Mouse (Mus musculus) MEL (cell line): ENCODE measurements at regions not wholly inside any gene's neighbourhood (a gene's known extent, or its start where the extent isn't known, plus 50 kb on each side); places are given as distances from the start of the nearest gene placed in this dataset.

Experiments used
- CTCF ChIP-seq, 3 experiments: IDR thresholded peaks in 2 of 3; conservative IDR thresholded peaks in 1 of 3; 2 replicates each; pipeline ENCODE4 v1.5.1; 2011 to 2012; ENCODE audit warnings: low read length in 3 of 3, low read depth in 2 of 3, mild to moderate bottlenecking in 2 of 3, improper control_type of control experiment in 1 of 3, inconsistent platforms in 1 of 3, mixed read lengths in 1 of 3, moderate library complexity in 1 of 3; ENCODE audit not compliant: control insufficient read depth in 1 of 3, insufficient read depth in 1 of 3, poor library complexity in 1 of 3, severe bottlenecking in 1 of 3
- ETS1 ChIP-seq: IDR thresholded peaks from 2 replicates; pipeline ENCODE4 v1.6.1; 2012; ENCODE audit warnings: low read depth, mild to moderate bottlenecking, inconsistent platforms, low read length, improper control_type of control experiment, moderate library complexity
- MAZ ChIP-seq: IDR thresholded peaks from 2 replicates; pipeline ENCODE4 v1.6.1; 2012; ENCODE audit warnings: low read depth, mild to moderate bottlenecking, inconsistent platforms, low read length, improper control_type of control experiment
- POLR2AphosphoS2 ChIP-seq: IDR thresholded peaks from 2 replicates; pipeline ENCODE4 v1.6.1; 2011; ENCODE audit warnings: low read length, improper control_type of control experiment
- USF2 ChIP-seq, 2 experiments: IDR thresholded peaks; 2 replicates each; pipeline ENCODE4 v1.6.1; 2011 to 2012; ENCODE audit warnings: improper control_type of control experiment in 2 of 2, low read length in 2 of 2, borderline replicate concordance in 1 of 2, inconsistent platforms in 1 of 2, low read depth in 1 of 2, mild to moderate bottlenecking in 1 of 2; ENCODE audit not compliant: insufficient read depth in 1 of 2

DNA sequence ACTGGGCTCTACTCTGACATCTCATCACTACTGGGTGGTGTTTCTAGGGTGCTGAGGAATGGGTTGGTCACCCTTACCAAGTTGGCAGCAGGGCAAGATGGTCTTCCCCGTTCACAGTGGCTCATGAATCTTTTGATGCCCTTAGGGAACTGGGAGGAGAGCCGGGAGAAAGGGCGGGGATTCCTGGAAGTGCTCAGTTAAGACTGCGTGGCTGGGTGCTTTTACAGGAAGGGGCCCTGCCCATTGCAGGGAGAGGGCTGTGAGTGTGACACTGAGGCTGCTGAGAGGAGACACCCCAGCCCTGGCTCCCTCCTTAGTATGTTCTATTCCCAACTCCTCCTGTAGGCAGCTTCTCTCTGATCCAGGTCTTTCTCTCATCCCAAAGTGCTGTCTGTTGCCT is 65.3 kb upstream of the 1700024P04Rik start:
- TF ChIP-seq CTCF (IDR thresholded peaks at IDR 0.05 in 2 of 3, conservative IDR thresholded peaks at IDR 0.05 in 1 of 3; ENCODE audit: control insufficient read depth in 1 of 3, insufficient read depth in 1 of 3, low read depth in 2 of 3, low read length in 3 of 3, poor library complexity in 1 of 3, severe bottlenecking in 1 of 3) = no peak
- TF ChIP-seq ETS1 = no peak
- TF ChIP-seq USF2 (IDR thresholded peaks at IDR 0.05; ENCODE audit: borderline replicate concordance in 1 of 2, insufficient read depth in 1 of 2, low read depth in 1 of 2, low read length in 2 of 2) = no peak
- no peak for TF ChIP-seq POLR2AphosphoS2
- no peak for TF ChIP-seq MAZ
